Mouse (Mus musculus) CH12.LX (cell line): ENCODE data around the gene 4930404N11Rik.

Experiments used
- CTCF ChIP-seq, 2 experiments: IDR thresholded peaks in 1 of 2; conservative IDR thresholded peaks in 1 of 2; 2 replicates each; pipeline ENCODE4 v1.5.1; 2011 to 2012; ENCODE audit warnings: low read depth in 2 of 2, low read length in 2 of 2, improper control_type of control experiment in 1 of 2, inconsistent platforms in 1 of 2, mild to moderate bottlenecking in 1 of 2, moderate library complexity in 1 of 2
- E2F4 ChIP-seq: IDR thresholded peaks from 2 replicates; pipeline ENCODE4 v1.6.1; 2011; ENCODE audit warnings: low read depth, low read length, improper control_type of control experiment; ENCODE audit not compliant: insufficient replicate concordance
- EP300 ChIP-seq: IDR thresholded peaks from 2 replicates; pipeline ENCODE4 v1.6.1; 2011; ENCODE audit warnings: low read length, improper control_type of control experiment
- MAFK ChIP-seq: IDR thresholded peaks from 2 replicates; pipeline ENCODE4 v1.6.1; 2011; ENCODE audit warnings: low read length, improper control_type of control experiment; ENCODE audit not compliant: insufficient replicate concordance
- MXI1 ChIP-seq: IDR thresholded peaks from 2 replicates; pipeline ENCODE4 v1.6.1; 2011; ENCODE audit warnings: mild to moderate bottlenecking, low read depth, low read length, improper control_type of control experiment
- POLR2A ChIP-seq: IDR thresholded peaks from 2 replicates; pipeline ENCODE4 v1.6.1; 2011; ENCODE audit warnings: low read depth, mild to moderate bottlenecking, improper control_type of control experiment, low read length
- POLR2AphosphoS2 ChIP-seq: IDR thresholded peaks from 2 replicates; pipeline ENCODE4 v1.6.1; 2011; ENCODE audit warnings: low read depth, low read length, improper control_type of control experiment
- RCOR1 ChIP-seq: conservative IDR thresholded peaks from 2 replicates; pipeline ENCODE4 v1.6.1; 2012; ENCODE audit warnings: low read depth, mild to moderate bottlenecking, inconsistent platforms, low read length, improper control_type of control experiment
- ZNF384 ChIP-seq: IDR thresholded peaks from 2 replicates; pipeline ENCODE4 v1.6.1; 2012; ENCODE audit warnings: low read depth, low read length, improper control_type of control experiment, inconsistent platforms

DNA sequence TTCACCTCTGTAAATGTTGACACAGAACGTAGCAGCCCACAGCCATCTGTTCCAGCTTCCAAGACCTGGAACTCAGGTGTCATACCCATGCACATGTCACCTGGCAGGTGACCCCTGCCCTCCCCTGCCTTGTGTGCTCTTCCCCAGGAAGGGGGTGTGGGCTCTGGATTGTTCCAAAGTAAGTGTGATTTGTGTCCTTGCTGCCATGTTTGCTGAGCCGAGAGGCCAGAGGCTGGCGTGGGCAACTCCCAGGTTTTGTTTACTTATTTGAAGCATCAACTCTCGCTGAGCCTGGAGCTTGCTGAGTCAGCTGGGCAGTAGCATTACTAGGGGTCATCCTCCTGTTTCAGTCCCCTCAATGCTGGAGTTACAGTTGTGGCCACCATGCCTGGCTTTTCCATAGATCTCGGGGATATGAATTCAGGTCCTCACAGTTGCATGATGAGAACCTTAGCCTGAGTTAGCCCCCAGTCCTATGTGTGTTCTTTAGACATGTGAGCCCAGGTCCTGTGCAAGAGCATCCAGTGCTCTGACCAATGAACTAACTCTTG lies 23.0 kb upstream of the 4930404N11Rik start, which contains the start of gene Gm48552:
- TF ChIP-seq ZNF384 (no peak), CTCF (conservative IDR thresholded peaks at IDR 0.05 in 1 of 2, IDR thresholded peaks at IDR 0.05 in 1 of 2; ENCODE audit: low read depth in 2 of 2, low read length in 2 of 2) (no peak), POLR2A (0 out of 2 replicates have a peak, but pooled peaks have one; percentile 4), MXI1 (no peak), POLR2AphosphoS2 (no peak), EP300 (no peak), E2F4 (no peak), MAFK (no peak), RCOR1 (no peak)
